Mouse (Mus musculus) spleen, postnatal 36 days (tissue): ENCODE measurements around the gene Smpd2.
A peak's percentile ranks its signal among the peaks of the same experiment; 100 is the strongest.

ENCODE experiments used
- DNase-seq, 2 experiments: peaks; one replicate each; pipeline ENCODE4 v3.0.0; 2022; ENCODE audit warnings: low spot score in 2 of 2, mixed read lengths in 1 of 2

Smpd2 gene

GRCm38 (mm10) chr10:41488877-41489276 is 1.3 kb downstream of the Smpd2 start:
- no peak for DNase-seq

- DNase-seq: no peak
Measured at GRCm38 (mm10) chr10:41486506-41487170, 3.5 kb downstream of the Smpd2 start.

- no peak for DNase-seq
Measured at GRCm38 (mm10) chr10:41485778-41486177, 4.4 kb downstream of the Smpd2 start.

- no peak for DNase-seq
Measured at GRCm38 (mm10) chr10:41482446-41482845, 7.7 kb downstream of the Smpd2 start.

GRCm38 (mm10) chr10:41480938-41481880 is 9.0 kb downstream of the Smpd2 start:
- no peak for DNase-seq

GRCm38 (mm10) chr10:41479961-41480360 is 10.2 kb downstream of the Smpd2 start:
- no peak for DNase-seq

- peak; percentile 61 to 62 for DNase-seq
Measured at GRCm38 (mm10) chr10:41477278-41478181, 12.6 kb downstream of the Smpd2 start.

- DNase-seq: no peak
Measured at GRCm38 (mm10) chr10:41477018-41477277, 13.2 kb downstream of the Smpd2 start.

GRCm38 (mm10) chr10:41476171-41477017 is 13.8 kb downstream of the Smpd2 start, which contains the start of gene Mical1:
Gene Mical1, plus strand, starts transcription at chr10:41476314.
- peak; percentile 81 to 82 for DNase-seq

- DNase-seq: no peak
Measured at GRCm38 (mm10) chr10:41474981-41475391, 15.2 kb downstream of the Smpd2 start.

GRCm38 (mm10) chr10:41473782-41474468 is 16.2 kb downstream of the Smpd2 start:
- DNase-seq: peak; percentile 76 to 83

GRCm38 (mm10) chr10:41472962-41473481 is 17.1 kb downstream of the Smpd2 start:
- DNase-seq: peak; percentile 17 to 39

GRCm38 (mm10) chr10:41472534-41472933 is 17.6 kb downstream of the Smpd2 start:
- DNase-seq: no peak

- no peak for DNase-seq
Measured at GRCm38 (mm10) chr10:41470693-41471092, 19.5 kb downstream of the Smpd2 start.

- DNase-seq: no peak
Measured at GRCm38 (mm10) chr10:41467325-41467724, 22.8 kb downstream of the Smpd2 start.

- DNase-seq: no peak
Measured at GRCm38 (mm10) chr10:41464401-41464955, 25.7 kb downstream of the Smpd2 start.

GRCm38 (mm10) chr10:41461057-41461722 is 29.0 kb downstream of the Smpd2 start:
- no peak for DNase-seq

GRCm38 (mm10) chr10:41460501-41460900 is 29.7 kb downstream of the Smpd2 start:
- no peak for DNase-seq

- DNase-seq: no peak
Measured at GRCm38 (mm10) chr10:41459990-41460389, 30.2 kb downstream of the Smpd2 start.
